Mouse (Mus musculus) megakaryocyte, embryonic 14.5 days (primary cell): ENCODE data around the gene Ripor3.

Source experiments
- FLI1 ChIP-seq: IDR thresholded peaks from 2 replicates; pipeline ENCODE4 v1.6.1; 2012; ENCODE audit warnings: low read length, inconsistent platforms, mixed read lengths
- GATA1 ChIP-seq: IDR thresholded peaks from 3 replicates; pipeline ENCODE4 v1.6.1; 2012; ENCODE audit warnings: mixed read lengths, low read length, inconsistent platforms, borderline replicate concordance

- TF ChIP-seq GATA1 = no peak
- no peak for TF ChIP-seq FLI1
Observed at GRCm38 (mm10) chr2:167963176-167963575, 47.2 kb downstream of the Ripor3 start.
